Mouse (Mus musculus) stomach, postnatal 0 days (tissue): ENCODE measurements around the gene Lrch3. TPM values are rescaled to one million over a fixed set of nuclear protein-coding genes. Genes with fewer than 3 reads are reported as not detected.
"Not testable (repeated sequence)": the region's sequence is repeated elsewhere in the genome, so short reads cannot be mapped to it uniquely, and the experiment has no call there.

Source experiments
- ATAC-seq: fragments of 200-750 bp; cut with Nextera tagmentation; 2 replicates; pipeline ENCODE4 v1.8.0; 2017; ENCODE audit not compliant: low FRiP score, low TSS enrichment
- DNase-seq: peaks from one replicate; pipeline ENCODE4 v3.0.0-alpha.2; 2016; ENCODE audit warnings: low spot score
- H3K27ac ChIP-seq: fragments of 300-500 bp; sonication (generic); replicated peaks from 2 replicates; pipeline ENCODE4 v1.5.1; 2014; ENCODE audit warnings: mild to moderate bottlenecking, control low read depth
- H3K27me3 ChIP-seq: fragments of 300-500 bp; sonication (generic); 2 replicates; pipeline ENCODE4 v1.6.1; 2014; ENCODE audit warnings: low read length; ENCODE audit not compliant: control insufficient read depth, insufficient read depth
- H3K36me3 ChIP-seq: fragments of 300-500 bp; sonication (generic); 2 replicates; pipeline ENCODE4 v1.6.1; 2014; ENCODE audit warnings: low read length, mixed read lengths; ENCODE audit not compliant: control insufficient read depth, insufficient read depth
- H3K4me1 ChIP-seq: fragments of 300-500 bp; sonication (generic); replicated peaks from 2 replicates; pipeline ENCODE4 v1.6.1; 2014; ENCODE audit warnings: antibody characterized with exemption; ENCODE audit not compliant: control insufficient read depth, insufficient read depth
- H3K4me2 ChIP-seq: fragments of 300-500 bp; sonication (generic); replicated peaks from 2 replicates; pipeline ENCODE4 v1.6.1; 2014; ENCODE audit warnings: low read depth, mild to moderate bottlenecking, control low read depth, moderate library complexity
- H3K4me3 ChIP-seq: fragments of 300-500 bp; sonication (generic); 2 replicates; pipeline ENCODE4 v1.5.1; 2014; ENCODE audit warnings: low read depth, low read length, control low read depth
- H3K9ac ChIP-seq: fragments of 300-500 bp; sonication (generic); 2 replicates; pipeline ENCODE4 v1.6.1; 2014; ENCODE audit warnings: mild to moderate bottlenecking, low read length, control low read depth, mixed read lengths
- H3K9me3 ChIP-seq: fragments of 300-500 bp; sonication (generic); 2 replicates; pipeline ENCODE4 v1.6.1; 2016; ENCODE audit warnings: low read length; ENCODE audit not compliant: control insufficient read depth
- CTCF ChIP-seq: IDR thresholded peaks from 2 replicates; pipeline ENCODE4 v1.5.1; 2016; ENCODE audit warnings: antibody characterized with exemption, low read depth, mild to moderate bottlenecking, moderate library complexity
- EP300 ChIP-seq: optimal IDR thresholded peaks from 2 replicates; pipeline ENCODE3; 2016; ENCODE audit warnings: antibody characterized with exemption
- WGBS: fragments of 180-500 bp; shearing (Covaris S2); extraction: QIAGEN DNeasy Blood & Tissue Kit; methylation state at CpG from one replicate; pipeline ENCODE4 v1.1.7; 2014; 5-methylcytosine and 5-hydroxymethylcytosine counted together
- polyA plus RNA-seq: library from polyadenylated mRNA; unstranded; fragments of >200 nt; fragmentation: Nextera tagmentation; extraction: Ambion mirVana; gene quantifications from 2 replicates; pipeline ENCODE4 v1.2.1, GENCODE M21; 2015

Gene Lrch3
- polyA plus RNA-seq, 1 experiment from 2014 or later: 8.1 TPM

DNA sequence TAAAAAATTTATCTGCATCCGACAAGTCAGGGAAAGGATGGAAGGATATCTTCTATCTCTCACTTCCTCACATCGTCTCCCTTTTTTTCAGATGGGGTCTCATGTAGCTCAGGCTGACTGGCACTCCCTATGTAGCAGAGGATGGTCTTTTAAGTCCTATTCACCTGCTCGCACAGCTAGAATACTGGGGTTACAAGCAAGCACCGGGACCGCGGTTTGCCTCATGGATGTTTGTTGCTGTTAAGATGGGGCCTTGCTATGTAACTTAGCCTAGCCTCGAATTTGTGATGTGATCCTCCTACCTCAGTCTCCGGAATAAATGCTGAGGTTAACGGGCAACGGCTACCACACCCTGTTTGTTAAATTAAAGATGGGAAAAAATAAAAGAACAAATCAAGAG is 141.8 kb downstream of the Lrch3 start:
- 18% methylated on average over 10 of the region's 10 CpGs for WGBS
- H3K27ac ChIP-seq: no peak overlapping the region

GRCm38 (mm10) chr16:33056095-33056785 is 142.3 kb downstream of the Lrch3 start, which contains the start of the genes Iqcg and Rpl35a:
TSS of gene Iqcg (minus strand) at chr16:33056218.
TSS of gene Rpl35a (plus strand) at chr16:33056453.
- Histone ChIP-seq H3K27ac (peak within 1 kb of the TSS; percentile 90), H3K36me3 (0 out of 2 replicates have a peak, but pooled peaks cover 10% of the 10 kb centered on the region), H3K9ac (peak within 1 kb of the TSS; percentile 78), H3K4me1 (peaks cover 6% of the 10 kb centered on the region), H3K27me3 (no peaks in the 10 kb centered on the region), H3K9me3 (no peaks in the 10 kb centered on the region), H3K4me2 (peak within 1 kb of the TSS; percentile 73), H3K4me3 (peak within 1 kb of the TSS; percentile 77)
- peak; percentile 92 for ATAC-seq
- peak; percentile 90 for DNase-seq
- no peak for TF ChIP-seq CTCF
- TF ChIP-seq EP300: peak; percentile 89
- under 1% methylated on average over 47 of the region's 47 CpGs for WGBS

More for the DNA sequence above, 141.8 kb downstream of the Lrch3 start:
- Histone ChIP-seq H3K36me3 (0 out of 2 replicates have a peak, but pooled peaks cover 10% of the 10 kb centered on the region), H3K4me1 (peaks cover 6% of the 10 kb centered on the region), H3K9ac (no peak overlapping the region), H3K9me3 (no peaks in the 10 kb centered on the region), H3K4me2 (peak overlapping the region; percentile 73), H3K4me3 (peak overlapping the region; percentile 77), H3K27me3 (no peaks in the 10 kb centered on the region)
- DNase-seq (no peak), ATAC-seq (peak; percentile 18; the same call in 1 of the 2 replicates)
- TF ChIP-seq EP300 (no peak), CTCF (no peak)

- WGBS: under 1% methylated on average over 24 of the region's 24 CpGs
- Histone ChIP-seq H3K27me3 (no peaks in the 10 kb centered on the region), H3K9me3 (no peaks in the 10 kb centered on the region), H3K9ac (peak overlapping the region; percentile 78), H3K4me2 (peak overlapping the region; percentile 73), H3K4me3 (peak overlapping the region; percentile 77), H3K36me3 (0 out of 2 replicates have a peak, but pooled peaks cover 10% of the 10 kb centered on the region), H3K4me1 (peaks cover 6% of the 10 kb centered on the region), H3K27ac (peak overlapping the region; percentile 90)
- TF ChIP-seq CTCF (no peak), EP300 (no peak)
- DNase-seq (no peak), ATAC-seq (peak; percentile 48)
Observed at GRCm38 (mm10) chr16:33056786-33057185, 142.9 kb downstream of the Lrch3 start.

DNA sequence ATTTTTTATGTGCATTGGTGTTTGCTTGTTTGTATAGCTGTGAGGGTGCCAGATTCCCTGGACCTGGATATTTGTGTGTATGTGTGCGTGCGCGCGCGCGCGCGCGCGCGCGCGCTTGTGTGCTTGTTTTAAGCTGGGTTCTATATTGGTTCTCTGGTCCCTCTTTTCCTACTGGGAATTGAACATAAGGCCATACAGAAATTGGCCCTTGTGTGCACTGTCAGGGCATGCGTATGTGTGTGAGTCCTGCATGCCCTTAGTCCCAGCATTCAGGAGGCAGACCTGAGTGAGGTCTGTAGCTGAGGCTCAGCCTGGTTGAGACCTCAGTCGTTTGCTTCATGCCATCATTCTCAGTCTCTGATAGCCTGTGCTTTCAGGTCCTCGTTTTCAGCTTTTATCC is 144.1 kb downstream of the Lrch3 start:
- ATAC-seq: no peak
- peak overlapping the region; percentile 73 for H3K4me2 ChIP-seq

DNA sequence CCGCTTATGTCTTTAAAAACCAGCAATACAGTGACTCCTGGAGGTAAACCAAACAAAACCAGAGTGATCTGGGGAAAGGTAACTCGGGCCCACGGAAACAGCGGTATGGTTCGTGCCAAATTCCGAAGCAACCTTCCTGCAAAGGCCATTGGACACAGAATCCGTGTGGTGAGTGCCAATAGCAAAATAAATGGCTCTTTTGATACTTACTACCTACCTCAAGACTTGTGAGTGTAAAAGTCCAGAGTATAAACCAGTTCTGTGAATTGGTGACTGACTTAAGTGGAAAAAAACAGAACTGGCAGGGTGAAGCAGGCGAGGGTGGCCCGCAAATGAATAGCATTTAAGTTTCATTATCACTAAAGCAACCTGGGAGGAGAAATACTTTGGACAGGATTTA is 144.8 kb downstream of the Lrch3 start:
- 69% methylated on average over 9 of the region's 9 CpGs for WGBS
- H3K27ac ChIP-seq: not testable (repeated sequence)

More for the DNA sequence above, 144.1 kb downstream of the Lrch3 start:
- no peaks in the 10 kb centered on the region for H3K27me3 ChIP-seq
- 0 out of 2 replicates have a peak, but pooled peaks cover 10% of the 10 kb centered on the region for H3K36me3 ChIP-seq
- H3K9me3 ChIP-seq: no peaks in the 10 kb centered on the region
- 92% methylated on average over 16 of the region's 16 CpGs for WGBS
- no peak for DNase-seq
- H3K9ac ChIP-seq: 0 out of 2 replicates have a peak overlapping the region, but pooled peaks have one; percentile 38
- TF ChIP-seq EP300 (no peak), CTCF (no peak)
- H3K4me1 ChIP-seq: peaks cover 7% of the 10 kb centered on the region
- H3K4me3 ChIP-seq: peak overlapping the region; percentile 77; the same call in 1 of the 2 replicates
- no peak overlapping the region for H3K27ac ChIP-seq

DNA sequence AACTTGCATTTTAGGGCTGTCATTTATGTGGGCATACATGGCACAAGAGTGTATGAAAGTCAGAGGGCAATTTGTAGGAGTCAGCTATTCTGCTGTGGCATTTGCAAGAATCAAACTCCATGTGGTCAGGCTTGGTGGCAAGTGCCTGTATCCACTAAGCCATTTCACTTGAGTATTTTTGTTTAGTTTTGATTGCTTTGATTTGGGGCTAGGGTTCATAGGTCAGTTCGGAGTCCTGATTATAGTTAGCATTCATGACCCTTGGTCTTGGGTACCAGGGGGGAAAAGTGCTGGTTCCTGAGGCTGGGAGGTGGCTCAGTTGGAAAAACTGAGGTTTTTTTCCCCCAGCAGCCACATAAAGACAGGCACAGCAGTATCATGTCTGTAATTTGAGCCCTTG is 145.6 kb downstream of the Lrch3 start:
- 0 out of 2 replicates have a peak, but pooled peaks cover 10% of the 10 kb centered on the region for H3K36me3 ChIP-seq
- no peaks in the 10 kb centered on the region for H3K9me3 ChIP-seq
- H3K4me2 ChIP-seq: no peak overlapping the region
- H3K4me1 ChIP-seq: peaks cover 11% of the 10 kb centered on the region
- no peaks in the 10 kb centered on the region for H3K27me3 ChIP-seq
- DNase-seq (no peak), ATAC-seq (no peak)
- H3K4me3 ChIP-seq: no peak overlapping the region
- WGBS: 87% methylated on average over 1 of the region's 1 CpGs
- no peak overlapping the region for H3K9ac ChIP-seq
- no peak overlapping the region for H3K27ac ChIP-seq
- TF ChIP-seq CTCF: no peak
- TF ChIP-seq EP300: no peak

More for the DNA sequence above, 144.8 kb downstream of the Lrch3 start:
- H3K9ac ChIP-seq, DNase-seq, H3K4me3 ChIP-seq, H3K9me3 ChIP-seq, ATAC-seq, H3K4me2 ChIP-seq, H3K27me3 ChIP-seq: not testable (repeated sequence)
- 0 out of 2 replicates have a peak, but pooled peaks cover 10% of the 10 kb centered on the region for H3K36me3 ChIP-seq
- H3K4me1 ChIP-seq: peaks cover 11% of the 10 kb centered on the region
